Mouse (Mus musculus) testis, adult 2 months (tissue): ENCODE results near the gene Clptm1.

Source experiments
- CTCF ChIP-seq: fragments of 200-500 bp; IDR thresholded peaks from 2 replicates; pipeline ENCODE4 v1.5.1; 2012; ENCODE audit warnings: low read depth, mild to moderate bottlenecking, inconsistent platforms, low read length, moderate library complexity; ENCODE audit not compliant: control insufficient read depth, insufficient read depth, insufficient replicate concordance
- POLR2A ChIP-seq: fragments of 200-500 bp; IDR thresholded peaks from 2 replicates; pipeline ENCODE4 v1.6.1; 2012; ENCODE audit warnings: low read depth, mild to moderate bottlenecking, inconsistent platforms, low read length, moderate library complexity; ENCODE audit not compliant: control insufficient read depth

GRCm38 (mm10) chr7:19690845-19691244, 26.0 kb upstream of the Clptm1 start:
- no peak for TF ChIP-seq POLR2A
- TF ChIP-seq CTCF, result no peak
